Mouse (Mus musculus) lung, adult 2 months (tissue): Measurements from ENCODE around the gene Cys1.

Source experiments
- CTCF ChIP-seq: fragments of 200-500 bp; IDR thresholded peaks from 2 replicates; pipeline ENCODE4 v1.5.1; 2011; ENCODE audit warnings: mild to moderate bottlenecking, low read length, control low read depth; ENCODE audit not compliant: insufficient read depth
- POLR2A ChIP-seq: fragments of 200-500 bp; IDR thresholded peaks from 2 replicates; pipeline ENCODE4 v1.6.1; 2011; ENCODE audit warnings: low read depth, mild to moderate bottlenecking, control low read depth, low read length, borderline replicate concordance; ENCODE audit errors: extremely low read depth

DNA sequence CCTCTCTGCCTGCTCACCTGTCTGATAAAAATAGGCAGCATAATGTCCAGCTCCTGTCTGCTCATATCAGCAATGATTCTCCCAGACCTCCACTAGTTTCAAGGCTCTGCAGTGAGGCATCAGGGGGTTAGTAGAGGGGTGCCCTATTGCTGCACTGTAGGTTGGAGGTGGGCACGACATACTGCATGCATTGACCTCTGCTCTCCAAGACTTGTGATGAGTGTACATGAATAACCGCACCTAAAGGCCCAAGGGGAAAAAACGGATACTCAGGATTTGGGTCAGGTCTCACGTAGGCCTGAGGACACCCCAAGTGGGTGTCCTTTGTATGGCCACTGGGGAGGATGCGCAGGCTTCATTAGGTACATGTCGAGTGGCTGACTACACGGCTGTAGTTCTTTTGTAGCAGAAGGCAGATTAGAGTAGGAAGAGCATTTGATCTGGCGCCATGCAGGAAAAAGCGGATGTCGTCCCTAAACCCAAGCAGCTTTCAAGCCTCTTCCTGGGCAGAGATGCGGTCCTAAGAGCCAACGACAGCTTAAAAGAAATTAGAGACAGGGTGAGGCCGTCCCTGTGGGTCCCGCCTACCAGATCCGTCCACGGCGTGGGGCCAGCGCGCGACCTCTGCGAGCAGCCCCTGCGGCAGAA, 31.1 kb downstream of the Cys1 start:
- TF ChIP-seq POLR2A (peak; percentile 71; the same call in 1 of the 2 replicates), CTCF (no peak)
